Mouse (Mus musculus) common myeloid progenitor, adult 5-6 weeks (primary cell): ENCODE results near the gene Glt6d1. TPM values are rescaled to one million over a fixed set of nuclear protein-coding genes. Genes with fewer than 3 reads are reported as not detected.
"Not testable (repeated sequence)": the region's sequence is repeated elsewhere in the genome, so short reads cannot be mapped to it uniquely, and the experiment has no call there.

Source experiments
- ATAC-seq: replicated peaks from 2 replicates; pipeline ENCODE4 v1.8.0; 2016; ENCODE audit warnings: low read depth, mild to moderate bottlenecking, moderate TSS enrichment, inconsistent platforms; ENCODE audit not compliant: poor library complexity, severe bottlenecking
- total RNA-seq: library from RNA; stranded (forward); fragments of 200-1000, 187-1606 nt; gene quantifications from 2 replicates; pipeline ENCODE4 v1.2.3, GENCODE M21; 2017

The Glt6d1 gene
- total RNA-seq: not detected in 2 replicates

DNA sequence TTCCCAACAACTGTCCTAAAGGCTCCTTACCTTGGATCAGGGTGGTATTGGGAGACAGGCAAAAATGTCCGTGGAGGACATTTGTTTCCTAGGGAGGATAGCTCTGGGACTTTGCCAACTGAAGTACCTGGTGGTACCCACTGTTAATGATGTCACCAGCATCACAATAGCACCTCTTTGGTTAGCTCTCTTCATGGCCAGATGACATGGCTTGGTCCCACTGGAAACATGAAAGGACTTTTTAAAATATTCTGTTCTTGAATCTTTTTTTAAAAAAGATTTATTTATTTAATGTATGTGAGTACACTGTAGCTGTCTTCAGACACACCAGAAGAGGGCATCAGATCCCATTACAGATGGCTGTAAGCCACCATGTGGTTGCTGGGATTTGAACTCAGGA lies at the start of gene Glt6d1:
Gene Glt6d1 (minus strand): TSS at position 101 of the 400 bp plus-strand sequence.
- ATAC-seq: not testable (repeated sequence)

DNA sequence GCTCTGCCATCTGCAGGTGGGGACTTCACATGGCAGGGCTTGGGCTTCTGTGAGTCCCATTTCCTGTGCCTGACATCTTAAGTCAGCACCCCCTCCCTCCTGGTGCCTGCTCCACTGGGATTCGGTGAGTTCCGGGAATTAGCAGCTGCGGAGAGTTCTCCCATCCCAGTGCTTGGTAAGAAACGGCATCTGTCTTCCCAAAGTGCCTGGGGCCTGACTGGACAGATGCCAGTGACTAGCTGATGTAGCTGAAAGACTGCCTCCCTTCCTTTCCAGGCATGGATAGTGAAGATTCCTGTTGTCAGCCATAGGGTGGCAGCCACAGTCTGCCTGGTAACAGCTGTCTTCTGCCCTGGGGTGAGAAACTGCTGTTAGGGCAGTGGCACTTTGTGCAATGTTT lies 49.8 kb upstream of the Glt6d1 start:
- ATAC-seq: no peak

DNA sequence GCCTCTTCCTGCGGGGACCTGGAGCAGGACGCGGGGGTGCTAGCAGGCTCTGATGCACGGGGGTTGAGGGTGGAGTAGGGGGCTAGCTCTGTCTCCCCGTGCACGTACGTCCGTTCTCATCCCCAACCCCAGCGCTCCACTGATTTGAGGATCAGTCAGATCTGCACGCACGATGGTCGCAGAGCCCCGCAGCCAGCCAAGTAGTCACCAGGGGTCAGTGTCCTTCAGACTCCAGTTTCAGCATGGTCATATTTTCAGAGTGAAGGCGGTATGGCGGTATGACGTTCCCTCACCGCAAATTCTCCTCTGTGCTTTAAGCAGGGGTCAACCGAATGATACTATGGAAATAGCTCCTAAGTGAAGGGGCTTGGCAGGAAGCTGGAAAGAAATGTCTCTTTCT lies 48.6 kb upstream of the Glt6d1 start:
- 0 out of 2 replicates have a peak, but pooled peaks have one; percentile 28 for ATAC-seq

GRCm38 (mm10) chr2:25863337-25864131 lies 47.9 kb upstream of the Glt6d1 start, which contains the start of gene Kcnt1:
Kcnt1 (plus strand) TSS chr2:25863734.
- ATAC-seq: peak; percentile 25; the same call in 1 of the 2 replicates

DNA sequence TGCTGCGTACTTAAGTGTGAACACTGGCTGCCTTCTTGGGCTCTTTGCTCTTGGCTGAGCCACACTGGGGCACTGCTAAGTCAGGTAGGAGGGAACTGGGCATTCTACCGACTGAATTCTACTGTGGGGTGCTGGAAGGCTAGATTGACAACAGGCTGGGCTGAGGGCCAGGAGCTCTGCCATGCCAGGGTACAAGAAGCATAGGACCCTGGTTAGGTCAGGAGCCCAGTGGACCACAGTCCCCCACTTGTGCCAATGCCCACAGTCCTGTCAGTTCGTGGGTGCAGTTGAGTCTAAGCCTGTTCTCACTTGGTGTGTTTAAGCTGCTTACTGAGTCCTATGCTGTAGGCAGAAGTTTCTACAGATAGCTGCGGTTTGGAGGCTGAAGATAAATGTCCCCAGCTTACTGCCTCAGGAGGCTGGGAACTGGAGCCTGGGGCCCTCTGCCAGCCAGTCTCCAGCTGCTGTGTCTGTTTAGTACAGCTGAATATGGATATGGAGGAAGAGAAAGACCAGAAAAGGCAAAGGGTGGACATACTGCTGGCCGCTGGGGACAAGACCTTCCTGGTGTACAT lies 47.1 kb upstream of the Glt6d1 start:
- no peak for ATAC-seq

DNA sequence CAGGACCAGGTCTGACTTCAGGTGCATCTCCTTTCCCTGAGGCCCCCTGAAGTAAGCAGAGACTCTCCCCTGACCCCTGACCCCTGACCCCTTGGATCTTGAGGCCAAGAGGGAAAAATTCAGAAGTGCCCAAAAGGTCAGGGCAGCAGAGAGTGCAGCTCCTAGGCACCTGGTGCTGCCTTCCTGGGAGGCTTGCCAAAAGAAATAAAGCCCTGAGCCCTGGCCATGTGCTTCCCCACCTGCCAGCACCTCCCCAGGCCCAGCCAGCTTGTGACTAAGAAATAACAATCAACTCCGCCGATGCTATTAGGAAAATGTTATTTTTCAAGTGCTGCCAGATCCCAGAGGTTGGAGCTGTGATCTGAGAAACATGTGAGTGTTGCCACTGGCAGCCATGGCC lies 46.4 kb upstream of the Glt6d1 start:
- ATAC-seq: no peak

GRCm38 (mm10) chr2:25859891-25860290 lies 44.2 kb upstream of the Glt6d1 start:
- no peak for ATAC-seq

GRCm38 (mm10) chr2:25853998-25854397 lies 38.4 kb upstream of the Glt6d1 start:
- no peak for ATAC-seq

DNA sequence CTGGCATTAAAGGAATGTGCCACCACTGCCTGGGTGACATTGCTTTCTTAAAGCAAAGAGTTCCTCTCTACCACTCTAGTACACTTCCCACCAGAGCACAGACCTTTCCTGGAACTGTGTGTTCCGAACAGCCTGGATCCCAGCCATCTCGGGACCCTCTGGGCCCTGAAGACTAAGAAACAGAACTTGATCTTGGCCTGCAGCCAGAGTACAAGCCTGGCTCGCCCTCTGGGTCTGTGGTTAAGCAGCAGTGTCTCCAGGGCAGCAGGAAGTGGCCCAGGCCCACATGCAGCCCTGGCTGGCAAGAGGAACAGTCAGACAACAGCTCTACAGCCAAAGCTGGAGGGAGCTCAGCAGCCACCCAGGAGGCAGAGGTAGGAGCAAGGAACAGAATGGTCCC lies 37.0 kb upstream of the Glt6d1 start:
- ATAC-seq: peak; percentile 81

DNA sequence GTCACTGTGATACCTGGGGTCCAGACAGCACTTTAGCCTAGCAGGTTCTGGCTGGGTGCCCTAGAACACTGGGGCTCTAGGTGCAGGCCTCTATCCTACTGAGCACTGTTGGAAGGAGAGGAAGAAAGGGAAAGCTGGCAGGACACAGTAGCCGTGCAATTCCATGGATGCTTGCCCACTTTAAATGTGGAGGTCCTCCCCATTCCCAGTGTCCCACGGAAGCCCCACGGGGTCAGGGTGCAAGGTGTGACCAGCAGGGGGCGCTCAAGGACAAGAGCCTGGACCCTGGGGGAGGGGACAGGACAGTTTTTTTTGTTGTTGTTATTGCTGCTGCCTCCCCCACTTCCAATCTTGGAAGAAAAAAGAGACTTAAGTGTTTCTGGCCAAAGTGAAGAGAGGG lies 34.7 kb upstream of the Glt6d1 start:
- ATAC-seq: peak; percentile 46; the same call in 1 of the 2 replicates

- ATAC-seq: no peak
Observed at GRCm38 (mm10) chr2:25847226-25847625, 31.6 kb upstream of the Glt6d1 start, which contains the start of gene Sohlh1. Sohlh1 (minus strand) TSS chr2:25847248.

- no peak for ATAC-seq
Observed at GRCm38 (mm10) chr2:25846516-25846915, 30.9 kb upstream of the Glt6d1 start.

- ATAC-seq: no peak
Observed at GRCm38 (mm10) chr2:25844097-25844496, 28.4 kb upstream of the Glt6d1 start.

GRCm38 (mm10) chr2:25842758-25843157 lies 27.1 kb upstream of the Glt6d1 start:
- no peak for ATAC-seq

DNA sequence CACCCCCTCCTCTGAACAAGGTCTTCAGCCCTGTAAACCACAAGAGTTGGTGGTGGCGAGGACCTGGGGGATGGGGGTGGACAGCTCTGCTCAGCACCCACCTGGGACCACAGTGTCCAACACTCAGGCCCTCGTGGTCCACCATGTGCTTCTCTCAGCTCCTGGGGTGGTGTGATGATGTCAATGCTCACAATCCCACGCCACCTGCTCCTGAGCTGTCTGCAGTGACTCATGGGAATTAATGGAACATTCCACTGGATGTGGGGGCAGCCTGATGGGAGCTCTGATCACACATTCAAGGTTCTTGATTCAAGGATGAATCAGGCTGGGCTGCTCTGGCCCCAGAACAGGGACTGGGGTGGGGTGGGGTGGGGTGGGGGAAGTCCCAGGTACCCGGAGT lies 26.5 kb upstream of the Glt6d1 start:
- ATAC-seq: no peak

- ATAC-seq: peak; percentile 89
Observed at GRCm38 (mm10) chr2:25836291-25836690, 20.6 kb upstream of the Glt6d1 start.

GRCm38 (mm10) chr2:25830786-25831185 lies 15.1 kb upstream of the Glt6d1 start:
- ATAC-seq: no peak

GRCm38 (mm10) chr2:25828344-25828947 lies 12.8 kb upstream of the Glt6d1 start:
- peak; percentile 89 for ATAC-seq

DNA sequence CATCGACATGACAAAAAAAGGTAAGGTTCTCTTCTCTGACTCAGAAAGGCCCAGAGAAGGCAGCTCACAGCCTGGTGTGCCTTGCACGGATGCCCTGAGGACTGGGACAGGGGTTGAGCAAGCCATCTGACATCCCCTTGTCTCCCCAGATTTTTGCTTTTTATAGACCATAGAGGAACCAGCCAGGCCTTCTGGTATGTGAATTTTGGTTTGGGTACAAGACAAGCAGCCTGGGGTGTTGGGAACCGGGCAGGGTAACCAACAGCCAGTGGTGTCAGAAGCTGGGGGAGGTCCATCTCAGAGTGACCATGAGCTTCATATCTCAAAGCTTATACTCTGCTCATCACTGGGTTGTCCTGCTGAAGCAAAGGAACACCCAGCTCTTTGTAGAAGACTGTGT lies 9.1 kb upstream of the Glt6d1 start:
- no peak for ATAC-seq

DNA sequence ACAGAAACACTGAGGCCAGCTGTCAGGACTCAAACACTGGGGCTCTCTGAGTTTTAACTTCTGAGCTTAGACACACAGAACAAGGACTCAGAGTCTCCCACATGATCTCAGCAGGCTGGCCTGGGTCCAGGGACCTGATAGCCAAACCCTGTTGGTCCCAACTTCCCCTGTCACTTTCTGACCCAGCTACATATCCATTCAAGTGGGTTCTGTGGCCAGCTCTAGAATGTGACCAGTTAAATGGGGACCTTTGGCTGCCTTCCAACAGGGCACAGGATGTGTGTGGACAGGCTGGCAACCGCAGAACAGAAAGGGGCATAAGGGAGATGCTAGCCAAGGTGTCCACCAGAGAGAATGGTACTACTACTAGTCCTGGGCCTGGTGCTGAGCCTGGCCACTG lies 7.2 kb upstream of the Glt6d1 start, which contains the start of gene Lcn9:
Gene Lcn9 (plus strand): TSS at position 348 of the 400 bp plus-strand sequence.
- ATAC-seq: peak; percentile 29

DNA sequence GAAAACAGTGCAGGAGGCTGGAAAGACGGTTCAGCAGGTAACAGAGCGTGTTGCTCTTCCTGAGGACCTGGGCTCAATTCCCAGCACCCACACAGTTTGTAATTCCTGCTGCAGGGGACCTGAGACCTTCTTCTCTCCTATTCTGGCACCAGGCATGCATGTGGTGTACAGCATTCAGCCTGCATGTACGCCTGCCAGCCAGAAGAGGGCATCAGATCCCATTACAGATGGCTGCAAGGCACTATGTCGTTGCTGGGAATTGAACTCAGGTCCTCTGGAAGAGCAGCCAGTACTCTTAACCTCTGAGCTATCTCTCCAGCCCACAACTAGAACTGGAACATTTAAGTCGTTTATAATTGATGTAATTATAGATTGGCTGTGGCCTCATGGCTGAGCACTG lies 2.3 kb downstream of the Glt6d1 start:
- ATAC-seq: no peak
